Mouse (Mus musculus): Measurements from ENCODE around the gene Fank1.
"Not testable (repeated sequence)": the region's sequence is repeated elsewhere in the genome, so short reads cannot be mapped to it uniquely, and the experiment has no call there.

The Fank1 gene

GRCm38 (mm10) chr7:133824579-133824978 lies 47.9 kb downstream of the Fank1 start:
- no peak for DNase-seq (ENCODE audit: extremely low spot score, low read depth, low spot score)

GRCm38 (mm10) chr7:133828514-133828913 lies 51.9 kb downstream of the Fank1 start:
- no peak for DNase-seq (ENCODE audit: extremely low spot score, low read depth, low spot score)

- no peak for DNase-seq (ENCODE audit: extremely low spot score, low read depth, low spot score)
Measured at GRCm38 (mm10) chr7:133829579-133829978, 52.9 kb downstream of the Fank1 start.

GRCm38 (mm10) chr7:133839546-133839945 lies 62.9 kb downstream of the Fank1 start:
- no peak for DNase-seq (ENCODE audit: extremely low spot score, low read depth, low spot score)

- no peak for DNase-seq (ENCODE audit: extremely low spot score, low read depth, low spot score)
Measured at GRCm38 (mm10) chr7:133842079-133842478, 65.4 kb downstream of the Fank1 start.

- no peak for DNase-seq (ENCODE audit: extremely low spot score, low read depth, low spot score)
Measured at GRCm38 (mm10) chr7:133847175-133847574, 70.5 kb downstream of the Fank1 start.

GRCm38 (mm10) chr7:133848180-133848579 lies 71.5 kb downstream of the Fank1 start:
- DNase-seq (ENCODE audit: extremely low spot score, low read depth, low spot score): no peak

GRCm38 (mm10) chr7:133850735-133851134 lies 74.1 kb downstream of the Fank1 start:
- DNase-seq (ENCODE audit: extremely low spot score, low read depth, low spot score): no peak

GRCm38 (mm10) chr7:133856278-133856677 lies 79.6 kb downstream of the Fank1 start:
- DNase-seq (ENCODE audit: extremely low spot score, low read depth, low spot score): peak; percentile 50

- DNase-seq (ENCODE audit: extremely low spot score, low read depth, low spot score): no peak
Measured at GRCm38 (mm10) chr7:133858506-133858905, 81.8 kb downstream of the Fank1 start.

- DNase-seq (ENCODE audit: extremely low spot score, low read depth, low spot score): no peak
Measured at GRCm38 (mm10) chr7:133859548-133859947, 82.9 kb downstream of the Fank1 start.

- DNase-seq (ENCODE audit: extremely low spot score, low read depth, low spot score): no peak
Measured at GRCm38 (mm10) chr7:133862233-133862632, 85.6 kb downstream of the Fank1 start.

GRCm38 (mm10) chr7:133862723-133863122 lies 86.1 kb downstream of the Fank1 start:
- no peak for DNase-seq (ENCODE audit: extremely low spot score, low read depth, low spot score)

- DNase-seq (ENCODE audit: extremely low spot score, low read depth, low spot score): no peak
Measured at GRCm38 (mm10) chr7:133863151-133863550, 86.5 kb downstream of the Fank1 start.

GRCm38 (mm10) chr7:133863684-133864083 lies 87.0 kb downstream of the Fank1 start:
- DNase-seq (ENCODE audit: extremely low spot score, low read depth, low spot score): no peak

- DNase-seq (ENCODE audit: extremely low spot score, low read depth, low spot score): no peak
Measured at GRCm38 (mm10) chr7:133870265-133870664, 93.6 kb downstream of the Fank1 start.

- no peak for DNase-seq (ENCODE audit: extremely low spot score, low read depth, low spot score)
Measured at GRCm38 (mm10) chr7:133872701-133873100, 96.0 kb downstream of the Fank1 start.

- no peak for DNase-seq (ENCODE audit: extremely low spot score, low read depth, low spot score)
Measured at GRCm38 (mm10) chr7:133876139-133876538, 99.5 kb downstream of the Fank1 start.

GRCm38 (mm10) chr7:133876646-133877342 lies 100.1 kb downstream of the Fank1 start:
- no peak for DNase-seq (ENCODE audit: extremely low spot score, low read depth, low spot score)

- DNase-seq (ENCODE audit: extremely low spot score, low read depth, low spot score): no peak
Measured at GRCm38 (mm10) chr7:133879761-133880160, 103.1 kb downstream of the Fank1 start.

GRCm38 (mm10) chr7:133884759-133885431 lies 108.2 kb downstream of the Fank1 start:
- DNase-seq (ENCODE audit: extremely low spot score, low read depth, low spot score): not testable (repeated sequence)

Data from hindlimb bud, embryonic 11.5 days (tissue).